Mouse (Mus musculus) hindbrain, embryonic 14.5 days (tissue): ENCODE measurements around the gene Gng12. TPM values are rescaled to one million over a fixed set of nuclear protein-coding genes. Genes with fewer than 3 reads are reported as not detected.
"Not testable (repeated sequence)": the region's sequence is repeated elsewhere in the genome, so short reads cannot be mapped to it uniquely, and the experiment has no call there.

ENCODE experiments used
- ATAC-seq: fragments of 200-750 bp; cut with Nextera tagmentation; 2 replicates; pipeline ENCODE4 v1.8.0; 2017; ENCODE audit warnings: moderate number of reproducible peaks, mild to moderate bottlenecking, moderate TSS enrichment, moderate library complexity; ENCODE audit not compliant: low FRiP score
- DNase-seq: peaks from one replicate; pipeline ENCODE4 v3.0.0-alpha.2; 2015; ENCODE audit warnings: low spot score
- H3K27ac ChIP-seq: fragments of 300-500 bp; sonication (generic); 2 replicates; pipeline ENCODE4 v1.5.1; 2014; ENCODE audit warnings: mild to moderate bottlenecking, moderate library complexity
- H3K27me3 ChIP-seq: fragments of 300-500 bp; sonication (generic); 2 replicates; pipeline ENCODE4 v1.6.1; 2014; ENCODE audit warnings: mild to moderate bottlenecking, low read length, mixed read lengths; ENCODE audit not compliant: control insufficient read depth, insufficient read depth
- H3K36me3 ChIP-seq: fragments of 300-500 bp; sonication (generic); replicated peaks from 2 replicates; pipeline ENCODE4 v1.6.1; 2014; ENCODE audit not compliant: control insufficient read depth, insufficient read depth
- H3K4me1 ChIP-seq: fragments of 300-500 bp; sonication (generic); replicated peaks from 2 replicates; pipeline ENCODE4 v1.6.1; 2014; ENCODE audit warnings: antibody characterized with exemption, low read length, mixed read lengths; ENCODE audit not compliant: control insufficient read depth, insufficient read depth
- H3K4me2 ChIP-seq: fragments of 300-500 bp; sonication (generic); replicated peaks from 2 replicates; pipeline ENCODE4 v1.6.1; 2014; ENCODE audit warnings: mild to moderate bottlenecking, moderate library complexity
- H3K4me3 ChIP-seq: fragments of 300-500 bp; sonication (generic); replicated peaks from 2 replicates; pipeline ENCODE4 v1.5.1; 2014; ENCODE audit warnings: mild to moderate bottlenecking, low read length
- H3K9ac ChIP-seq: fragments of 300-500 bp; sonication (generic); 2 replicates; pipeline ENCODE4 v1.6.1; 2014
- H3K9me3 ChIP-seq: fragments of 300-500 bp; sonication (generic); 2 replicates; pipeline ENCODE4 v1.6.1; 2016; ENCODE audit warnings: low read length; ENCODE audit not compliant: control insufficient read depth
- WGBS: fragments of 180-500 bp; shearing (Covaris S2); extraction: QIAGEN DNeasy Blood & Tissue Kit; methylation state at CpG from one replicate; pipeline ENCODE4 v1.1.7; 2014; 5-methylcytosine and 5-hydroxymethylcytosine counted together
- polyA plus RNA-seq: library from polyadenylated mRNA; unstranded; fragments of >200 nt; fragmentation: Nextera tagmentation; extraction: Ambion mirVana; gene quantifications from 2 replicates; pipeline ENCODE4 v1.2.1, GENCODE M21; 2014

Gng12 gene
- polyA plus RNA-seq, 1 experiment from 2014 or later: 71.2 TPM

- H3K27ac ChIP-seq, H3K4me2 ChIP-seq, DNase-seq, H3K9me3 ChIP-seq, H3K27me3 ChIP-seq, ATAC-seq, H3K9ac ChIP-seq, H3K36me3 ChIP-seq, H3K4me3 ChIP-seq: not testable (repeated sequence)
- peaks cover 22% of the 10 kb centered on the region for H3K4me1 ChIP-seq
These were observed 136.4 kb downstream of the Gng12 start for GRCm38 (mm10) chr6:67032551-67032950.

DNA sequence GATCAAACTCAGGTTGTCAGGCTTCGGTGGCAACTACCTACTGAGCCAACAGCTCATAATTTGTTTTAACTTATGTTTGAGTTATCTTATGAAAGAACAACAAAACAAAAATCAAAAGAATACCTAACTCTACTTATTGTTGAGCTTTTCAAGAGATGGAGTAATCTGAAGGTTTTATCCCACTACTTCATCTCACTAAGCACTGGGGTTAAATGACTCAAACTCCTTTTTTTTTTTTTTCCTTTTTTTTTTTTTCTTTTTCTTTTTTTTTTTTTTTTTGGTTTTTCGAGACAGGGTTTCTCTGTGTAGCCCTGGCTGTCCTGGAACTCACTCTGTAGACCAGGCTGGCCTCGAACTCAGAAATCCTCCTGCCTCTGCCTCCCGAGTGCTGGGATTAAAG, 136.8 kb downstream of the Gng12 start:
- H3K27me3 ChIP-seq, H3K27ac ChIP-seq, ATAC-seq, H3K4me2 ChIP-seq, H3K9ac ChIP-seq, H3K4me3 ChIP-seq, H3K36me3 ChIP-seq, H3K9me3 ChIP-seq, DNase-seq: not testable (repeated sequence)
- peaks cover 22% of the 10 kb centered on the region for H3K4me1 ChIP-seq
- 93% methylated on average over 3 of the region's 4 CpGs for WGBS

GRCm38 (mm10) chr6:67033604-67034003, 137.4 kb downstream of the Gng12 start:
- H3K36me3 ChIP-seq: no peaks in the 10 kb centered on the region
- peaks cover 10% of the 10 kb centered on the region; the same call in 1 of the 2 replicates for H3K27me3 ChIP-seq
- peaks cover 22% of the 10 kb centered on the region for H3K4me1 ChIP-seq
- H3K27ac ChIP-seq: no peak overlapping the region
- DNase-seq (no peak), ATAC-seq (no peak)
- H3K4me3 ChIP-seq: no peak overlapping the region
- H3K4me2 ChIP-seq: no peak overlapping the region
- no peak overlapping the region for H3K9ac ChIP-seq
- WGBS: 72% methylated on average over 4 of the region's 4 CpGs
- no peaks in the 10 kb centered on the region for H3K9me3 ChIP-seq

DNA sequence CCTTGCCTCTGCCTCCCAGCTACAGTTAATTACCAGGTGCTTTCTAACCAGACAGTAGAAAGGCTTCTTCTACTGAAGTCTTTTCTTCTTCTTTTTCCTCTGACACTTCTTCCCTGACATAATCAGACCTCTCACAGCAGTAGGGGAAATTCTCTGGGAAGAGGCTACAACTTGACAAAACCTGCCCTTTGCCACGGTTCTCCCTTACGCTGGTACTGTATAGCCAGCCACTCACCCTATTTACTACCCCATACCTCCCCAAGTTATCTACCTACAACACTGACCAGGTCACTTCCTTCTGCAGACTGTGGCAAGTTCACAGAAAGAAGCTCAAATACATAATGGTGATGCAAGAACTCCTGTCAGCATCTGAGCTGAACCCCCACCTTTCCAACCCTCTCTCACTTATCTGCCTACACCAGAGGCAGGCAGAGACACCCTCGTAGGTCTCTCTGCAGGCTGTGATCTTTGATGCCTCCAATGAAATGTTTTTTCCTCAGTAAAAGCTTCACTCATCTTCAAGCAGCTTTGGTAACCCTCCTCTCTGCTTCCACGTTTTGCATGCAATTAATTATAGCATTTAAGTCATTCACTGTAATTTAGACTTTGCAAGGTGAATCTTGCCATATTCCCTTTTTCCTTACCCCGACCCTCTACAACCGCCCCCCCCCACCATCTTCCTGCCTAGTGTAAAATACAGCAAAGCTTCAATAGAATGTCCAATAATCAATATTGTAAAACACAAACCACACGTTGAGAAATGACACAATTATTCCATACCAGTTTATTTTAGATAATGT, 138.3 kb downstream of the Gng12 start:
- DNase-seq (no peak), ATAC-seq (no peak)
- H3K36me3 ChIP-seq: no peaks in the 10 kb centered on the region
- H3K4me1 ChIP-seq: peaks cover 22% of the 10 kb centered on the region
- 47% methylated on average over 7 of the region's 7 CpGs for WGBS
- peak overlapping the region; percentile 39 for H3K4me2 ChIP-seq
- no peaks in the 10 kb centered on the region for H3K9me3 ChIP-seq
- H3K27me3 ChIP-seq: peaks cover 10% of the 10 kb centered on the region; the same call in 1 of the 2 replicates
- no peak overlapping the region for H3K27ac ChIP-seq
- peak overlapping the region; percentile 31; the same call in 1 of the 2 replicates for H3K9ac ChIP-seq
- peak overlapping the region; percentile 15; the same call in 1 of the 2 replicates for H3K4me3 ChIP-seq

DNA sequence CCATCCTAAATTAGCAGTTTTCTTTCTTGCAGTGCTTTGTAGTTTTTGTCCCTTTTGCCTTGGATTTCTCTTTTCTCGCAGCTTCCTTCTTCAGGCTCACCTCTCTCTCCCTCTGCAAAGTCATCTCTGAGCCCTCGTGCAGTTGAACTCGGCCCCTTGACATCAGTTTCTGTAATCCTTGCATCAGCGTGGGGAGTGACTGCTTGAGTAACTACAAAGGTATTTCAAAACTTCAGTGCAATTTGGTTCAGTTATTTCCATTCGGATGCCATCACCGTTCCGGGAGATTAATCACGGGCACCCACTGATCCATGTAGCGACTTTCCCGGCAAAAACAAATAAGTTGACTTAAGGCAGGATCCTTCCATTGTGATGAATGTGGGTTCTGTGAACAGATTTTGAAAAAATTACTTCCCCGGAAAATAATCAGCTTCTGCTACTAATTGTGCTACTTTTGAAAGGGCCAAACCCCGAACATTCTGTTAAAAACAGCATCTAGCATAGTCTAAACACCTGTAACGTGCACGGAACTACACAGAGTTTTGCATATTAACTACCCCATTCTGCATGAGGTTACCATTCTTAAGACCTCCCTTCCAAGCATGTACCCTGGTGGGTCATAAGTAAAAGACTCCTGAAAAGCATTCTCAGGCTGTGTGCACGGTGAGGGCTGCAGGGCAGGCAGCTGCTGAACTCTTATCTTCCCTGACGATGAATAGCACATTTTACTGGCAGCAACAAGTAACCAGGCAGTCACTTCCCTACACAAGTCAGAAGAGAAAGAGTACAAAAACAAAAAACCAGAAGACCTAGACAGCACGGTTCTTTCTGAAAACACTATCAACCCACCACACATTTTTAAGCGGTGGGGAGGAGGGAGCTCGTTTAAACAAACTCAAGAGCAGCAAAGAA, 139.4 kb downstream of the Gng12 start:
- peak overlapping the region; percentile 72 for H3K4me3 ChIP-seq
- H3K9ac ChIP-seq: peak overlapping the region; percentile 90
- H3K4me1 ChIP-seq: peaks cover 16% of the 10 kb centered on the region
- peaks cover 10% of the 10 kb centered on the region; the same call in 1 of the 2 replicates for H3K27me3 ChIP-seq
- no peaks in the 10 kb centered on the region for H3K9me3 ChIP-seq
- no peak for ATAC-seq
- H3K36me3 ChIP-seq: no peaks in the 10 kb centered on the region
- peak overlapping the region; percentile 77 for H3K4me2 ChIP-seq
- H3K27ac ChIP-seq: peak overlapping the region; percentile 93
- 9% methylated on average over 19 of the region's 19 CpGs for WGBS
- DNase-seq: no peak

- Histone ChIP-seq H3K36me3 (no peaks in the 10 kb centered on the region), H3K9me3 (no peaks in the 10 kb centered on the region), H3K4me2 (peak overlapping the region; percentile 77), H3K9ac (peak overlapping the region; percentile 90), H3K4me3 (peak overlapping the region; percentile 72), H3K27me3 (peaks cover 4% of the 10 kb centered on the region; the same call in 1 of the 2 replicates), H3K4me1 (peaks cover 16% of the 10 kb centered on the region), H3K27ac (peak overlapping the region; percentile 93)
- DNase-seq: peak; percentile 79
- WGBS: under 1% methylated on average over 29 of the region's 29 CpGs
- peak; percentile 64 for ATAC-seq
These were observed 140.2 kb downstream of the Gng12 start for GRCm38 (mm10) chr6:67036356-67036811.

DNA sequence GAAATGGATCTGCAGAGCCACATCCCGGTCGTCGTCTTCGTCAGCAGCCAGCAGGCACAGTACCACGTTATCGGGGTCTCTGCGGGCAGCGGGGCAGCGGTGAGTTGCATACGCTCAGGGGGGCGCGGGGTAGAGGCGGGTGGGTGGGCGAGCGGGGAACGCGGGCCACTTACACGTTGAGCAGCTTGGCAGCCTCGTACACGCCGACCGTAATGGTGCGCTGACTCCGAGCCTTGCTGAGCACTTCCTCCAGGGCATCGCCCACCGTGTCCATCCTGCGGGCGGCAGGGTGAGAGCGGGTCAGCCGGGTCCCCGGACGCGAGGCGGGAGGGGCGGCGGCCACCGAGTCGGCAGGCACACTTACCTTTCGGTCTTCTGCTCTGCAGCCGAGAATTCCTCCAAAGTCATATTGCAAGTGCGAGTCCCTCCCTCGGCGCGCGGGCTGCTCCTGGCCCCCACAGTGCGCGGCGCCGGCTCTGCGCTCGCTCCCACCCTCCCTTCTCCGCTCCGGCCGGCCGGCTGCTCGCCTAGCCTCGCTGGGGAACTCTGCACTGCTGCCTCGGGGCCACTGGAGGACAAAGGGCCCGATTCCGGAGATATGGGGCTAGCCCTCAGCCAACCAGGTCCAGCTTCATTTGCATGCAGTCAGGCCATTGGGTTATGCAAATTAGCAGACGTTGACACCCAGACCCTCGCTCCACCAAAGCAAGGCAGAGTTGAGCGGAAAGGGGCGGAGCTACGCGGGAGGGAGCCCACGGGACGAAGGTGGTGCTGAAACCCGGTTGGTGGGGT, 140.8 kb downstream of the Gng12 start, which contains the start of gene Gadd45a:
Gadd45a (minus strand) TSS at position 621 of the 792 bp plus-strand sequence.
- Histone ChIP-seq H3K4me2 (peak within 1 kb of the TSS; percentile 77), H3K4me3 (peak within 1 kb of the TSS; percentile 72), H3K27ac (peak within 1 kb of the TSS; percentile 93), H3K36me3 (no peaks in the 10 kb centered on the region), H3K27me3 (no peaks in the 10 kb centered on the region), H3K4me1 (peaks cover 16% of the 10 kb centered on the region), H3K9me3 (no peaks in the 10 kb centered on the region), H3K9ac (peak within 1 kb of the TSS; percentile 90)
- under 1% methylated on average over 67 of the region's 69 CpGs for WGBS
- DNase-seq (peak; percentile 90), ATAC-seq (peak; percentile 98)

DNA sequence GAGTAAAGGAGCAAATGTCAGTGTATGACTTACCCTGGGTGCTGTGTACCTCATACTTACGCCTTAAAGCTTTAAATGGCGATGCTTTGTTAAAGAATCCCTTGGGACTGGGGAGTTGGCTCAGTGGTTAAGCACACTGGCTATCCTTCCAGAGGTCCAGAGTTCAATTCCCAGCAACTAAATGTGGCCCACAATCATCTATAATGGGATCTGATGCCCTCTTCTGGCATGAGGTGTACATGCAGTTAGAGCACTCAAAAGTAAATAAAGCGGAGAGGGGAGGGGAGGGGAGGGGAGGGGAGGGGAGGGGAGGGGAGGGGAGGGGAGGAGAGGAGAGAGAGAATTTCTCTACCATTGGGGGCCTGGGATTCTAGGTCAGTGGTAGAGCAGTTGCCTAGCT, 142.8 kb downstream of the Gng12 start:
- no peak overlapping the region for H3K4me3 ChIP-seq
- H3K27ac ChIP-seq: no peak overlapping the region
- no peaks in the 10 kb centered on the region for H3K9me3 ChIP-seq
- WGBS: 88% methylated on average over 3 of the region's 3 CpGs
- H3K27me3 ChIP-seq: no peaks in the 10 kb centered on the region
- peaks cover 16% of the 10 kb centered on the region for H3K4me1 ChIP-seq
- H3K4me2 ChIP-seq: no peak overlapping the region
- no peak overlapping the region for H3K9ac ChIP-seq
- no peak for ATAC-seq
- no peak for DNase-seq
- no peaks in the 10 kb centered on the region for H3K36me3 ChIP-seq
